Mouse (Mus musculus): Measurements from ENCODE around the gene Sncg.

DNA sequence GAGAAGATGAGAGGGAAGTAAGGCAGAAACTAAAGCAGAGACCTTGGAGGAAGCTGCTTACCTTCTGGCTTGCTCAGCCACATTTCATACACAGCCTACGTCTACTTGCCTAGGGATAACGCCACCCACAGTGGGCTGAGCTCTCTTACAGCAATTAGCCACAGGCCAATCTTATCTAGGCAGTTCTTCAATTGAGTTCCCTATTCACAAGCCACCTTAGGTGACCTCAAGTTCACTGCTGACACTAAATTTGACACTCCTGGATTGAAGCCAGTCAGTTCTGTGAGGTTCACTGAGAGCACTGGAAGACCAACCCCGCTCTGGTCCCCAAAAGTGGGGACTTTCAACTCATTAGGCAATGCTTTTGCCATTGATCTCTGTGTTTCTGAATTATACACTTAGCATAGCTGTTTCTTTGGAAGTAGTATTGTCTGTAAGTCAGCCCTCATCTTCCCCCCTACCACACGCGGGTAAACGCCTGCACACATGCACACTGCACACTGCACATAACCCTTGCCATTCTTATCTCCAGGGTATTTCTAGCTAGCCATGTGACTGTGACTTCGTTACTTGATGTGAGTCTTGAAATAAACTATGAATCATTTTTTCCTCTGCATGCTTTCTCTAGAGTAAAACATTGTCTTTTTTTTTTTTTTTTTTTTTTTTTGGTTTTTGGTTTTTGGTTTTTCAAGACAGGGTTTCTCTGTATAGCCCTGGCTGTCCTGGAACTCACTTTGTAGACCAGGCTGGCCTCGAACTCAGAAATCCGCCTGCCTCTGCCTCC is 8.5 kb upstream of the Sncg start:
- TF ChIP-seq CTCF (IDR thresholded peaks at IDR 0.05; ENCODE audit: low read depth) (no peak), EP300 (IDR thresholded peaks at IDR 0.05; ENCODE audit: low read depth) (no peak)

Measured in heart, postnatal 0 days (tissue).